Mouse (Mus musculus): Measurements from ENCODE around the gene Ptges. TPM values are rescaled to one million over a fixed set of nuclear protein-coding genes. Genes with fewer than 3 reads are reported as not detected.

Ptges gene
- total RNA-seq, 2 experiments from 2014 or later: 14.6 to 16.9 TPM

GRCm38 (mm10) chr2:30902256-30902655 is 27.4 kb downstream of the Ptges start:
- no peak for DNase-seq (ENCODE audit: low spot score in 2 of 2)

GRCm38 (mm10) chr2:30901646-30902160 is 28.0 kb downstream of the Ptges start:
- no peak for DNase-seq (ENCODE audit: low spot score in 2 of 2)

DNA sequence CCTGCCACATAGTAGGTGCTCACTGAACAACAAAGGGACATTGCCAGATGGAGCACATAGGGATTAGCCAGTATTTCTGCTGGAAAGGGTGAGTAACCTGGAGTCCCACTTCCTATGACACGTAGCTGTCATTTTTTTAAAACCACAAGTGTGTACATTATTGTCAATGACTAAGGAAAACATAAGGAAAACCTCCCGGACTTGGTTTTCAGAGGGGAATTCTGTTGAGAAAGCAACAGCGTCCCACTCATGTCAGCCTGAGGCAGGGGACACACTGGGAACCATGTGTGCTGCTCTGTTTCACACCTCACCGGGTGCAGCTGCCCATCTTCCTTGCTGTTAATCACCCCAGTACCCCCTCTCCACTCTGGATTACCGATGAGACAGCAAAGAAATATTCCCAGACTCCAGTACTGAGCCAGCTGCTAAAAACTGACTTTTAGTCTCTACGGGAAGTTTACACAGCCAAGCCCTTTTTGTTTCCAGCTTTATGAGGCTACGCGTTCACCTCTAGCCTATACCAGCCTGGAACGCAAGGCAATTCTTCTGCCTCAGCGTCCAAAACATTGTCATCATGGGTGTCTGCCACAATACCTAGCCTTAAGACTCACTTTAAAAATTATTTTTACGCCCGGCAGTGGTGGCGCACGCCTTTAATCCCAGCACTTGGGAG is 30.1 kb downstream of the Ptges start:
- no peak for DNase-seq (ENCODE audit: low spot score in 2 of 2)

DNA sequence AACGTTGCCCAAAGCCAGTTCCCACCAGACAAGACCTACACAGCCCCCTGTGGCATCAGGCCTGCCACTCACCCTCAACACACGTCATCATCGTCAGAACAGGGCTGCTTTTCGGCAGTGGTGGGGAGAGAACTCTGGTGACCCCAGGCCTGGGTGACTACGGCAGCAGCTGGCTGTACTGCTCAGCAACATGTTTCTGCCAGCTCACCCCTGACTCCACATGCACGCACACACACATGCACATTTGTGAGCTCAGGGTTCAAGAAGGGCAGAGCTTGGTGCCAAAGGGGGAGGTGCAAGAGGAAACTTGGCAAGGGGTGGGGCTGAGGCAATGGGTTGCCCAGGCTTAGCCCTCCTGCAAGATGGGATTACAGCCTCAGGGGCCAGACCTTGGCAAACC is 32.4 kb downstream of the Ptges start:
- DNase-seq (ENCODE audit: low spot score in 2 of 2): no peak

DNA sequence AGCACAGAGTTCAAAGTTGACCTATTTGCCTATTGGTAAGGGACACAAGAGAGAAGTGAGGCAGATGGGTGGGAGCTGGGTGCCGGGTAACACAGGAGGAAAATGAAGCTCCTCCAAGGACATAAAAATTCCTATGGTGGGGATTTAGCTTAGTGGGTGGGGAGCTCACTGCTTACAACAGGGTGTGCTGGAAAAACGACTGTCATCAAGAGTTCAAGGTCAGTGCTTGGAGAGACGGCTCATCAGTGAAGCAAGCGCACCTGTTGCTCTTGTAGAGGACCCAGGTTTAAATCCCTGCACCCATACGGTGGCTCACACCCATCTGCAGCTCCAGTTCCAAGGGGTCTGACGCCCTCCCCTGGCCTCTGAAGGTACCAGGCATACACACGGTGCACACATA is 35.7 kb downstream of the Ptges start:
- no peak for DNase-seq (ENCODE audit: low spot score in 2 of 2)

GRCm38 (mm10) chr2:30893399-30893798 is 36.3 kb downstream of the Ptges start:
- DNase-seq (ENCODE audit: low spot score in 2 of 2): no peak

DNA sequence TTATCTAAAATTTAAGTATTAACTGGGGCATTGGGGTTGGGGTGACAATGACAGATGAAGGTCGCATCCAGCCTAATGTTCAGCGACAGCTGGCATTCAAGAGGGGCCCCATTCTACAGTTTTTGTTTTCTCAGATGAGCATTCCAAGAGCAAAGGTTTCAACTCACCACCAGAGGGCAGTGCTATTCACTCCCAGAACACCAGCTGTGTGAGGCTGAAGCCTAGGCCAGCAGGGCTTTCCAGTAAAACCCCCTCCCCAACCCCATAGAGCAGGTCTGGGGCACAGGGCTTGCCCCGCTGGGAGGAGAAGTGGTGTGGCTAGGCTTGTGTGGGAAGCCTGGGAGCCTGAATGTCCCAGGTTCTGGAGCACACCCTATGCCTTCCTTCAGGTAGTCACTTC is 38.7 kb downstream of the Ptges start:
- DNase-seq (ENCODE audit: low spot score in 2 of 2): peak in 1 of 2 experiments; percentile 37

- DNase-seq (ENCODE audit: low spot score in 2 of 2): no peak
Measured at GRCm38 (mm10) chr2:30885453-30886163, 44.1 kb downstream of the Ptges start.

GRCm38 (mm10) chr2:30884852-30885373 is 44.8 kb downstream of the Ptges start:
- no peak for DNase-seq (ENCODE audit: low spot score in 2 of 2)

GRCm38 (mm10) chr2:30881215-30881614 is 48.4 kb downstream of the Ptges start:
- no peak for DNase-seq (ENCODE audit: low spot score in 2 of 2)

DNA sequence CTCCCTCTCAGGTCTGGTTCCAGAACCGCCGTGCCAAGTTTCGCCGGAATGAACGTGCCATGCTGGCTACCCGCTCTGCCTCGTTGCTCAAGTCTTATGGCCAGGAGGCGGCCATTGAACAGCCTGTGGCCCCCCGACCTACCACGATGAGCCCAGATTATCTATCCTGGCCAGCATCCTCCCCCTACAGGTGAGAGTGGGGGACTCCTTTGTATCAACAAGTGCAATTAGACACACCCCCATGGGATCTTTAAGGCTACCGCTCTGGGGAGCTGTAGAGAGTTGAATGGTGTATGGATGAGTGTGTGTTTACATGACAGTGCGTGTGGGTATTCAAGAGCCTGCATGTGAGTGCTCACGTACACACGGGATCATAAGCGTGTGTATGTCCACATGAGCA is 50.2 kb downstream of the Ptges start:
- no peak for DNase-seq (ENCODE audit: low spot score in 2 of 2)

- no peak for DNase-seq (ENCODE audit: low spot score in 2 of 2)
Measured at GRCm38 (mm10) chr2:30875621-30876432, 53.8 kb downstream of the Ptges start.

DNA sequence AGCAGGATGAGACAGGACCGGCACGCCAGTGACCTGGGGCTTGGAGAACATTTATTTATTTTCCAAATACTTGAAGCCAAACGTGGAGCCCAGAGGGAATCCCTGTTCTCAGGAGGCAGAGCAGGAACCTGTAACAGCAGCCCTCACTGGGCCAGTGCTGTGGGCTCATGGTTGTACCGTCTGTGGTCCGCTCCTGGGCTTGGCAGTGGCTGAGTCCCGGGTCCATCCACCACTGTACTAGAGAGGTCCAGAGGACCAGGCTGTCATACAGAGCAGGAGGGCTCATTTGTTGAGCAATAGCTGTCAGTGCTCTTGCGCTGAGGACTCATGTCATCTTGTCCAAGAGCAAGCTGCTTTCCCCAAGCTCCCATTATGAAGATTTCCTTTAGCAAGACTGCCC is 54.6 kb downstream of the Ptges start:
- no peak for DNase-seq (ENCODE audit: low spot score in 2 of 2)

GRCm38 (mm10) chr2:30874445-30874844 is 55.2 kb downstream of the Ptges start:
- no peak for DNase-seq (ENCODE audit: low spot score in 2 of 2)

GRCm38 (mm10) chr2:30872669-30873068 is 57.0 kb downstream of the Ptges start:
- no peak for DNase-seq (ENCODE audit: low spot score in 2 of 2)

GRCm38 (mm10) chr2:30870863-30871262 is 58.8 kb downstream of the Ptges start:
- DNase-seq (ENCODE audit: low spot score in 2 of 2): no peak

- DNase-seq (ENCODE audit: low spot score in 2 of 2): no peak
Measured at GRCm38 (mm10) chr2:30865426-30865825, 64.2 kb downstream of the Ptges start.

- DNase-seq (ENCODE audit: low spot score in 2 of 2): no peak
Measured at GRCm38 (mm10) chr2:30864968-30865381, 64.7 kb downstream of the Ptges start.

DNA sequence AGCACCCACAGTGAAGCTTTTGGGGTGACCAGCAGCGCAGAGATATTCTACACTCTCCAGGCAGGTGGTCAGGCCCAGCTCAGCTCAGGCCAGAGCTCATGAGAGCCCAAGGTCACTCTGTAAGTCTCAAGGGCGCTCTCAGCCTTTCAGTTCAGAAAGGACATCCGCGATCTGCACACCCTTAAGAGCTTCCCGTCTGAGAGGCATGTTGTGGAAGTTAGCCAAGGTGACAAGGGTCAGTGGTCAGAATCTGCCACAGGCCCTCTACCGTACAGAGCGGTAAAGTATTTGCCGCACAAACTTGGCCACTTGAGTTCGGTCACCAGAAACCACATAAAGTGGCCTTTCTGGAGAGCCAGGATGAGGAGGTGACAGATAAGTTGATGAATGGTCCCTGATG is 66.1 kb downstream of the Ptges start:
- no peak for DNase-seq (ENCODE audit: low spot score in 2 of 2)

- no peak for DNase-seq (ENCODE audit: low spot score in 2 of 2)
Measured at GRCm38 (mm10) chr2:30862081-30862480, 67.6 kb downstream of the Ptges start.

DNA sequence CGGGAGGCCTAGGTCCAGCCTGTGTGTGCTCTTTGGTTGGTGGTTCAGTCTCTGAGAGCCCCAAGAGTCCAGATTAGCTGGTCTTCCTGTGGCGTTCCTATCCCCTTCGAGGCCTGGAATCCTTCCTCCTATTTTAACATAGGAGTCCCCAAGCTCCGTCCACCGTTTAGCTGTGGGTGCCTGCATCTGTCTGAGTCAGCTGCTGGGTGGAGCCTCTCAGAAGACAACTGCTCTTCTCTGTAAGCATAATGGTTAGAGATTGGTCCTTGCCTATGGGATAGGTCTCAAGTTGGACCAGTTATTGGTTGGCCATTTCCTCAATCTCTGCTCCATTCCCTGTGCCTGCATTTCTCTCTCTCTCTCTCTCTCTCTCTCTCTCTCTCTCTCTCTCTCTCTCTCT is 69.9 kb downstream of the Ptges start:
- no peak for DNase-seq (ENCODE audit: low spot score in 2 of 2)

GRCm38 (mm10) chr2:30857076-30857475 is 72.6 kb downstream of the Ptges start:
- DNase-seq (ENCODE audit: low spot score in 2 of 2): no peak
